Mouse (Mus musculus) cerebellum, adult (tissue): Measurements from ENCODE around the gene Ehd4.

Source experiments
- ATAC-seq: cut with Nextera tagmentation; 2 replicates; pipeline ENCODE4 v1.9.2; 2017; ENCODE audit warnings: mild to moderate bottlenecking, moderate library complexity, mixed read lengths; ENCODE audit not compliant: insufficient number of reproducible peaks, low FRiP score, low TSS enrichment

Ehd4 gene

DNA sequence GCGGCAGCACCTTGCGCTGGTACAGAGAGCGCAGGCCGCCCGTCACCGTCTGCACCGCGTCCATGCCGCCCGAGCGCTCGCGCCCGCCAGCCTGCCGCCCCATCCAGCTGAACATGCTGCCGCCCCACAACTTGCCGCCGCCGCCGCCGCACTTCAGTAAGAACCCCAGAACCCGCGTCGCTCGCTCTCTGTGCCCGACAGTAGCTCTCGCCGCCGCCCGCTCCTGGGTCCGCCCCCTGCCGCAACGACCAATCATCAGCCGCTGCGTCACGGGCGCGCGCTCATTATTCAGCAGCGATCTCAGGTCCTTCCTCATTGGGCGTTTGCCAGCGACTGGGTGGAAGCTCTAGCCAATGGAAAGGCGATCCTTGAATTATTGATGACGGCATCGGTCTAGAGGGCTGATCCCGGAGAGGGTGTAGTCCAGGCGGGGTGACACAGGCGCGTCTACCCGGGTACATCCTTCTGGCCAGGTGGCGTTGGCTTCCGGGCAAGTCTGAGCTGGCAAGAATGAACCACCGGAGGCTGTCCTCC is at the start of gene Ehd4:
Ehd4 (minus strand) TSS at position 246 of the 534 bp plus-strand sequence.
- peak; percentile 97 for ATAC-seq

DNA sequence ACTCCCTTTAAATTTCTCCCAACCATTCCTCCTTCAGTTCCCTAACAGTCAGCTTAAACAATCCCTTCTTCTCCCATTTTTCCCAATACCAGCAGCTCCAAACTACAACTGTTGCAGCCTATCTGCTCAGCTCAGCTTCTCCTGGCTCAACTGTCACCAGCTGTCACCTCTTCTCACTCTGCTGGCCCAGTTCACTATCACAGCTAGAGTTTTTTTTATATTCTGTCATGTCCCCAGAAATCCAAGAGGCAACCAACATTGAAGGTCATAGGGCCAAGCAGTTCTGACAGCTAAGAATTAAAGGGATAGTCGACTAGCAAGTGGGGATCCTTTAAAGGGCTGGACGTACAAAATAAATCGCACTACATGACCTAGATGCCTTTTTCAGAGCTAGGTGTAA is 49.3 kb upstream of the Ehd4 start:
- no peak for ATAC-seq

DNA sequence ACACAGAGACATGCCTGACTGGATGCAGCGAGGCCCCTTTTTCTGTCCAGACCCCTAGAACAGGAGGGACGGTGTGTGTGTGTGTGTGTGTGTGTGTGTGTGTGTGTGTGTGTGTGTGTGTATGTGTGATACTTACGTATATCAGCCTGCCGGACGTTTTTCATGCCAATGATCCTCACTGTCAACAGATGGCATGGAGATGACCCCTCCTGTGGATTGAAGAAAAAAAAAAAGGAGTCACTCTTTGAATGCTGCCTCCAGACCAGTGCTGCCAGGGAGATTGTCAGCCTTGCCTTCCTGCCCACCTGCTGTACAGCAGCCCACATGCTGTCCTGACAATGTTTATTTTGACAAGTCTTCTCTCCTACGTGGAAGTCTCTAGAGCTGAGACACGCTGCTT is 45.7 kb upstream of the Ehd4 start:
- peak; percentile 61; the same call in 1 of the 2 replicates for ATAC-seq

DNA sequence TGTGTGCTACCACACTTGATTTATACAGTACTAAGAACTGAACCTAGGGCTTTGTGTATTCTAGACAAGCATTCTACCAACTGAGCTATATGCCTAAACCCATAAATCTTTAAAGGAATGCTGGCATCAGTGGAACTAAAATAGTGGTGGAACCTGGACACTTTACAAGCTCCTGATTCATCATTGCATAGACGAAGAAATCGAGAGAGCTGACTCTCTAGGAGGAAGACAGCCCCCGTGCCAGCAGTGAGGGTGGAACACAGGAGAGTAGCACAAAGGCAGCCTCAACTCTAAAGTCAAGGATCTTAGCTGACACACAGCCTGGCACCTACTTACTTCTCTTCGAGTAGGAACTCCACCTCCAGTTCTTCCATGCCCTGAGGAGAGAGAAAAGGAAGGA is 33.8 kb upstream of the Ehd4 start:
- no peak for ATAC-seq

GRCm38 (mm10) chr2:120187583-120187982 is 33.2 kb upstream of the Ehd4 start:
- ATAC-seq = no peak

DNA sequence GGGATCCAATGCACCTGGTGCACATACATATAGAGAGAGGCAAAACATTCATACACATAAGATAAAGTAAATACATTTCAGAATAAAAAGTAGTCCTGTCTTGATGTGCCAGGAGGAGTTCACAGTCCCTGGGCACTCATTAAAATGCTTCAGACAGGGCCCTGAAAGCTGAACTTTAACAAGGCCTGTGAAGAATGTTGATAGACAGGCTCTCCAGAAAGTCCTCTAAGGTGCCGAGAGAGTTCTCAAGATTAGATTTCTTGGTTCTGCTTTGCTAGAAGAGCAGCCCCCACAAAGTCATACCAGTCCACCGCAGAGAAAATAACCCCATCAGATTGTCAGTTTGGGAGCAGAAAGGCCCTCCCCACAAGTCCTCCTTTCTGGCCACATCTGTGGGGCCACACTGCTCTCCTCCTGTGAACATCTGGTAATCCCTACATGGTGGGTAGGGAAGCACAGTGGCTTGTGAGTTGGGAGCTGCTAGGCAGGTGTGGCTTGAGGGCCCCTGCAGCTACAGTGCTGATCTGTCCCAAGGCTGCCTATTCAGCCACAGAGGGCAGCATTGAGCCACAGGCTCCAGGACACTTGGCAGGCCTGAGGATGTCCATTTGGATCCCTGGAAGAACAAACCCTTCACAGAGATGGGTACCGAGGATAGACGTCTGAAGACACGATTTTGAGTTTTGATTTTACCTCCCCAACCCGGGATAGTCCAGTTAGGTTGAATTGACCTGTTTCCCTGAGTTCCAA is 31.3 kb upstream of the Ehd4 start:
- 0 out of 2 replicates have a peak, but pooled peaks have one; percentile 61 for ATAC-seq

DNA sequence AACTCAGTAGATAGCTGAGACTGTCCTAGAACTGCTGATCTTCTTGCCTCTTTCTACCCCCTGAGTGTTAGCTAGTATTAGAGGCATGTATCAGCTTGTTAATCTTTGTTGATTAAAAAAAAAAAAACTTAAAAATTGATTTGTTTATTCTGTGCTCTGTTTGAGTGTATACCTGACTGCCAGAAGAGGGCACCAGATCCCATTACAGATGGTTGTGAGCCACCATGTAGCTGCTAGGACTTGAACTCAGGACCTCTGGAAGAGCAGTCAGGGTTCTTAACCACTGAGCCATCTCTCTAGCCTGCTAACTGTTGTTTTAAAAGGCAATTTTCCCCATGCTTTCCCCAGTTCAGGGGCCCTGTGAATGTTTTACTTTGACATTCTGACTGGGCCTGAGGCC is 24.5 kb upstream of the Ehd4 start:
- ATAC-seq = no peak

DNA sequence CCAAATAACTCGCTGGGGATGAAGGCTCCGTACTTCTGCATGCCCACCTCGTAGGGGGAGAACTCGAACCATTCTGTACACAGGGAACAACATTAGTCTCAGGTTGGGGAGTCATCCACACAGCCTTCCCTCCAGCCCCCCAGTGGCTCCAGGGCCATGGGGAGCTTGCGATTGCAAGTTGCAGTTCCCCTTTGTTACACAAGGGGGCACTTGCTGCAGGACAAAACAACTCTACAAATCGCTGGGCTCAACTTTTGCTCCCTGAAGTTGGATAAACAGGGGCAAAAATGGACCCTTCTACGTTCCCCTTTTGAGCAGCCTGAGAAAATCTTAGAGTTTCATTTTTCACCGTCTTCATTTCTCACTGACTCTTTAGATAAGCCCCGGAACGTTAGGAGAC is 19.3 kb upstream of the Ehd4 start:
- ATAC-seq = 0 out of 2 replicates have a peak, but pooled peaks have one; percentile 26

DNA sequence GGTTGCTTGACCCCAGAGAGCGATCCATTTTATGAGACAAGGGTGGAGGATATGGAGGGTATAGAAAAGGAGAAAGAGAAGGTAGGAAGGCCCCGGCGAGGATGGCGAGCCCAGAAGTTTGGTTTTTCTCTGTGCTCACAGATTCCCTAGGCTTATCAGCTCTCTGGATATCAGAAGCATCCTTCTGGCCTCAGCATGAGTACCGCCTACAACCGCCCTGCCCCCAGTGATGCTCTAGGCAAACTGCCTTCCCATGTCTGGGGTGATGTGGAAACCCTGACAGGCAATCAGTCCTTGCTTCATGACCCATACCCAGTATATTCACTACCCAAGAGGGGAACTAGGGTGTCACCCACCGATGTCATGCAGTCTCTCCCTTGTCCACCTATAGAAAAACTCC is 17.0 kb upstream of the Ehd4 start:
- ATAC-seq = no peak

- no peak for ATAC-seq
Observed at GRCm38 (mm10) chr2:120170726-120171125, 16.3 kb upstream of the Ehd4 start.

- no peak for ATAC-seq
Observed at GRCm38 (mm10) chr2:120169382-120169781, 15.0 kb upstream of the Ehd4 start.

GRCm38 (mm10) chr2:120167763-120168162 is 13.4 kb upstream of the Ehd4 start:
- no peak for ATAC-seq

DNA sequence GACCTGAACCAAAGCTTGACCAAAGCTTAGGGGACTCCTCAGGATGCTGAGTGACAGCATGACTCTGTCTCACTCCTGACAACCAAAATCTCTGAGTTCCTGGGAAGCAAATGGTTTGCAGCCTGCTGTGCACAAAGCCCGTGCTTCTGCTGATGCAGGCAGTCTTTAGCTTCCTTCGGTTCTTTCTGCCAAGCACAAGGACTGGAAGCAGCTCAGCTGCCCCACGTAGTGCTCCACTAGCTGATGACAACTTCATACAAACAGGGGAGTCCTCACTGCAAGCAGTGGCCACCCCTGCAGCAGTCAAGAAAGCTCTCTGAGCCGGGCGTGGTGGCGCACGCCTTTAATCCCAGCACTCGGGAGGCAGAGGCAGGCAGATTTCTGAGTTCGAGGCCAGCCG is 11.1 kb upstream of the Ehd4 start:
- ATAC-seq = no peak

- ATAC-seq = no peak
Observed at GRCm38 (mm10) chr2:120159434-120159833, 5.0 kb upstream of the Ehd4 start.

DNA sequence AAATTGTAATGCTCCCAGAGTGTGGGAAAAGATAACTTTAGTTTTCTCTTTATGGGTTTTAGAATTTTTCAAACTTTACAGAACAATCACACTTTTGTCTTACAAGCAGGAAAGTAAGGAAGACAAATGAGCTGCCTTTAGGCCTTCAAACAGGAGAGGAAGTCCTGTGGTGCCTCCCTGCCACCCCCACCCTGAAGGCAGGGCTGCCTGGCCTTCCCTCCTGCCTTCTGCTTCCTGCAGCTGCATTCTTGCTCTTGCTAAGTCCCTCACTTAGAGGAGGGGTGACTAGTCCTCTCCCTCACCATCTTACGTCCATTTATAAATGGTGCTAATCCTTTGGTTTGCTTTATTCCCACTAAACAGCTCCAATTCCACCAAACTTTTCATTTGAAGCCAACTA is 4.4 kb upstream of the Ehd4 start:
- no peak for ATAC-seq

DNA sequence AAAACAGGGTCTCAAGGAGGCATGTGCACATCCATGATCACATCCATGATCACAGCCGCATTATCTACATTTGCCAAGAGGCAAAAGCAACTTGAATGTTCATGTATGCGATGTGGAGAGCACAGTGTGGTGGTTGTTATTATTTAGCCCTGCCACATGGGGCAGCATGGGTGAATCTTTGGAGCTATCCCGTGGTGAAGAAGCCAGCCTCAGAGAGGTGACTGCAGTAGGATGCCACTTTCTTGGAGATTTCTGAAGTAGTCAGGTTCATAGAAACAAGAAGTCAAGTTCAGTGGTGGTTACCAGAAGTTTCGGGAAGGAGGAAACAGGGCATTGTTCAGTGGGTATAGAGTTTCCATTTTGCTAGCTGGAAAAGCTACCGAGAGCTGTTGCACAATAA is 3.6 kb upstream of the Ehd4 start:
- no peak for ATAC-seq

- no peak for ATAC-seq
Observed at GRCm38 (mm10) chr2:120157606-120158005, 3.2 kb upstream of the Ehd4 start.

- ATAC-seq = peak; percentile 41; the same call in 1 of the 2 replicates
Observed at GRCm38 (mm10) chr2:120153586-120154360, 633 bp downstream of the Ehd4 start.

DNA sequence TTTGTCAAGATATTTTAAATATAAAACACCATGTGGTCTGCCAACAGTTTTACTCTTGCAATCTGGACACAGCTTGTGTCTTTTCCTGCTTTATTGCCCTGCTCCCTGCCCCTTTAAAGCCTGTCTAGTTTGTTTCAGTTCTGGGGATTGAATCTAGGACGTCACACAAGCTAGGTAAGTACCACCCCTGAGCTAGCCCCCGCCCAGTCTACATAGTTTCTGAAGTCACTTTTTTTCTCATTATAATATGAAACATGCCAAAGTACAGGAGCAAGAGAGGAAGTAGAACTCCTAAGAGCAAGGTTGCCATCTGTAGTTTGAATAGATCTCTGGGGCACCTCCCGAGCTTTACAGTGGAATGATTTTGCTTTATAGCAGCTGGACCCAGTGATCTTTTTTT is 3.8 kb downstream of the Ehd4 start:
- ATAC-seq = no peak

GRCm38 (mm10) chr2:120149634-120150033 is 4.8 kb downstream of the Ehd4 start:
- ATAC-seq = no peak

DNA sequence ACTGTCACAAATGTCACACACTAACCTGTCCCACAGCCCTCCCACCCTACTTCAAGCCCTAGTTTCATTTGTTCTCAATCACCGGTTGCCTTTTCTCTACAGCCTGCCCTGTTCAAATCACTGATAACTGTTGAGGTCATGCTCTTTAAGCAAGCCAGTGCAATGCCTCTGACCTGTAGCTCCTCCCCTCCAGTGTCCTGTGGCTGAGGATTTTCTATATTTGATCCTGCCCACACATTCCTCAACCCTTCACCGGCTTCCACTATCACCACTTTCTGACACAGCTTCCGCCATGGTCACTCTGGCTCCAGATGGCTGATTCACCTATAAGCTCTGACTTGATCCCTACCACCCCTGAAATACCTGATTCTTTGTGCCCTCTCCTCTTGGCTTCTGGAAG is 6.4 kb downstream of the Ehd4 start:
- ATAC-seq = no peak
